Mouse (Mus musculus) liver, adult 2 months (tissue): ENCODE results near the gene Orm3.

ENCODE experiments used
- CTCF ChIP-seq: fragments of 200-500 bp; IDR thresholded peaks from 2 replicates; pipeline ENCODE4 v1.5.1; 2011; ENCODE audit warnings: low read depth, low read length, control low read depth
- POLR2A ChIP-seq: fragments of 200-500 bp; IDR thresholded peaks from 2 replicates; pipeline ENCODE4 v1.6.1; 2011; ENCODE audit warnings: low read length, control low read depth; ENCODE audit not compliant: insufficient read depth; ENCODE audit errors: extremely low read depth

DNA sequence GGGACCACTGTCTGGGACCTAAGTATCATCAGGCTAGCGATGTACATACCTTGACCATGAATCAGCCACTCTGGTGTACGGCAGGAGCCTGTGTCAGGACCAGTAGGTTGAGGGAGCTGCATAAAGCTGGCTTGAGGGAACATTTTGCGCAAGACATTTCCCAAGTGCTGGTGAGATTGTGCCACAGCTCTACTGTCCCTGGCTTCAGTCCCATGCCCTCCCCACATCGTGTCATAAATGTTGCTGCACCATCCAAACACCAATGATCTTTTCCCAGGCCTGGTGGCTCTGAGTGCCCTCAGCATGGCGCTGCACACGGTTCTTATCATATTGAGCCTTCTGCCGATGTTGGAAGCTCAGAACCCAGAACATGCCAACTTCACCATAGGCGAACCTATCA, 11.7 kb upstream of the Orm3 start, which contains the start of gene Orm1:
- TF ChIP-seq CTCF (no peak), POLR2A (peak; percentile 85)
